Mouse (Mus musculus): ENCODE results near the gene Tmc4. TPM values are rescaled to one million over a fixed set of nuclear protein-coding genes. Genes with fewer than 3 reads are reported as not detected.
A peak's percentile ranks its signal among the peaks of the same experiment; 100 is the strongest.

The Tmc4 gene
- polyA plus RNA-seq, 1 experiment from 2014 or later, result 76.9 TPM

DNA sequence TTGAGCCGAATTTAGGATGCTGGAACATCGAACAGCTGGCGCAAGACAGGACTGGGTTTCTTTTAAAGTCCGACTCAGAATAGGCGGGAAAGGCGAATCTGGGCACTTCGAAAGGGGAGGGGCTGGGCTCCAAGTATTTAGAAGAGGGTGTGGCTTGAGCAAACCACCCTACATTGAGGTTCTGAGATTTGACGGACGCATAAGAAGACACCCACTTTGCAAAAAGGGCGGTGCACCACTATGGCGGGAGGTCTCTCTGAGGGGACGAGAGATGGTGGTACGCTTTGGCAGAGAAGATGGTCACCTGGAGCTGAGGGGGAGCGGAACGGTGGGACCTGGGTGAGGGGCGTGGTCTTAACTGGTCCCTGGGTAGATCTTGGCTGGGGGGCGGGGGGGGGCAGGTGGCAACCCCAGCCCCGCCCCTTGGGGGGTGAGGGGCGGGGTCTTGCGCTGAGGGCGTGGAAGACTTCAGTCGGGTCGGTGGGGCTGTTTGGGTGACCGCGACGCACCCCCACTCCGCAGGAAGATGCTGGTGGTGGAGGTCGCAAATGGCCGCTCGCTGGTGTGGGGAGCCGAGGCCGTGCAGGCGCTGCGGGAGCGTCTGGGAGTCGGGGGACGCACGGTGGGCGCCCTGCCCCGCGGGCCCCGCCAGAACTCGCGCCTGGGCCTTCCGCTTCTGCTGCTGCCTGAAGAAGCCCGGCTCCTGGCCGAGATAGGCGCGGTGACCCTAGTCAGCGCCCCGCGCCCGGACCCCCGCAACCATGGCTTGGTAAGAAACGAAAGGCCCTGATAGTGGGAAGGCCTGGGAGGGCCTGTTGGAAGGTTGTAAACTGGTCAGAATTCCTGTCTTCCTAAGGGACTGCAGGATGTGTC is 17.0 kb upstream of the Tmc4 start:
- H3K9ac ChIP-seq (ENCODE audit: low read length), result peak overlapping the region; percentile 88
- peak overlapping the region; percentile 81 for H3K4me3 ChIP-seq (replicated peaks; ENCODE audit: low read length)
- H3K9me3 ChIP-seq (replicated peaks; ENCODE audit: control insufficient read depth, low read length), result no peaks in the 10 kb centered on the region
- under 1% methylated on average over 48 of the region's 55 CpGs for WGBS
- H3K36me3 ChIP-seq (ENCODE audit: control insufficient read depth, insufficient read depth, low read length), result no peaks in the 10 kb centered on the region
- peak overlapping the region; percentile 93 for H3K27ac ChIP-seq (ENCODE audit: low read length)
- H3K4me1 ChIP-seq (ENCODE audit: control insufficient read depth, insufficient read depth, low read length), result peaks cover 17% of the 10 kb centered on the region
- no peaks in the 10 kb centered on the region for H3K27me3 ChIP-seq (ENCODE audit: control insufficient read depth, insufficient read depth, low read length)
- peak; percentile 72 for ATAC-seq (ENCODE audit: insufficient read depth, low FRiP score)
- peak overlapping the region; percentile 64 for H3K4me2 ChIP-seq (ENCODE audit: low read depth, low read length)

DNA sequence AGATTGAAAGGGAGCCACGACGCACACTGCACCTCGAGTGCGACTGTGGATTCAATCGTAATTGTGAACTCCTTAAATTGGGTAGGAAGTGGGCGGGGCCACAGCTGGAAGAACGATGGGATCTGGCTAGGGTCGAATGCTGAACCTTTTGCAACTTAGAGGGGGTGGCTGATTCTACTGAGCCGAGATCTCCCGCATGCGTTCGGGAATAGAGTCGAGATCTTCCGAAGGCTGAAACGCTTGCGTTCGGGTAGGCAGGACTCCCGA is 16.4 kb upstream of the Tmc4 start:
- ATAC-seq (ENCODE audit: insufficient read depth, low FRiP score), result no peak
- under 1% methylated on average over 18 of the region's 18 CpGs for WGBS
- Histone ChIP-seq H3K27ac (ENCODE audit: low read length) (peak overlapping the region; percentile 93), H3K9ac (ENCODE audit: low read length) (peak overlapping the region; percentile 88), H3K9me3 (replicated peaks; ENCODE audit: control insufficient read depth, low read length) (no peaks in the 10 kb centered on the region), H3K4me3 (replicated peaks; ENCODE audit: low read length) (peak overlapping the region; percentile 81), H3K36me3 (ENCODE audit: control insufficient read depth, insufficient read depth, low read length) (no peaks in the 10 kb centered on the region), H3K27me3 (ENCODE audit: control insufficient read depth, insufficient read depth, low read length) (no peaks in the 10 kb centered on the region), H3K4me2 (ENCODE audit: low read depth, low read length) (peak overlapping the region; percentile 64), H3K4me1 (ENCODE audit: control insufficient read depth, insufficient read depth, low read length) (peaks cover 17% of the 10 kb centered on the region)

DNA sequence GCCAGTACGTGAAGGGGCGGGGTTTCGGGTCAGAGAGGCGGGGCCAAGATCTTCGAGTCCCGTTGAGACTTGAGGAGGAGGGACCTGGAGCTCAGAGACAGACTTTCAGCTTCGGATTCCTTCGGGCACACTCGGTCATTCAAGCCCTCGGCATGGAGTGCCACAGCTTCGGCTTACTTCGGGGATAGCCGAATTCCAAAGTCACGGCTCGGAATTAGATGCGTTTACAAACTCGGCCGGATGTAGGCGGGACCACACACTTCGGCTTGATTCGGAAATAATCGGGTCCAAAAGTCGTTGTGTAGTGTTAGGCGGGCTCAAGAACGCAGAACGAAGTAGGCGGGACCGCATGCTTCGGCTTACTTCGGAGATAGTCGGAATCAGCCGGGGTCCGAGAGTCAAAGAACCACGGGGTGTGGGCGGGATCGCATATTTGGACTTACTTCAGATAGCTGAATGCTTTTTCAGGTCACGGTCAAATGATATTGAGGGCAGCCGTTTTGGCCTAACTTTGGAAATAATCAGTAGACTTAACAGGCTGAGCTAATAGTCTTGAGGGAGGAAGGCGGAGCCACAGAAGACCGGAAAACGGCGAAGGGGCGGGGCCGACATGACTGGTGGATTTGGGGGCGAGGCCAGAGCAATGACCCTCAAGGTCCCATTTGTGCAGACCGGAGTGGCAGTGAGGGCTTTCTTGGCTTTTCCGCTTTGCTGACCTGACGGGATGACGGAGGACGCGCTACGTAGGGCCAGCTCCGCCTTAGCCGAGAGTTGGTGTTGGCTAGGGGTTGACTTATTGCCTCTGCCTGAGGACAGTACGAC is 15.8 kb upstream of the Tmc4 start, which contains the start of gene Mboat7:
Gene Mboat7 (minus strand): TSS at position 537 of the 822 bp plus-strand sequence.
- peaks cover 17% of the 10 kb centered on the region for H3K4me1 ChIP-seq (ENCODE audit: control insufficient read depth, insufficient read depth, low read length)
- ATAC-seq (ENCODE audit: insufficient read depth, low FRiP score), result peak; percentile 89
- H3K4me2 ChIP-seq (ENCODE audit: low read depth, low read length), result peak within 1 kb of the TSS; percentile 64
- peak within 1 kb of the TSS; percentile 81 for H3K4me3 ChIP-seq (replicated peaks; ENCODE audit: low read length)
- H3K9ac ChIP-seq (ENCODE audit: low read length), result peak within 1 kb of the TSS; percentile 88
- peak within 1 kb of the TSS; percentile 93 for H3K27ac ChIP-seq (ENCODE audit: low read length)
- under 1% methylated on average over 55 of the region's 55 CpGs for WGBS
- no peaks in the 10 kb centered on the region for H3K27me3 ChIP-seq (ENCODE audit: control insufficient read depth, insufficient read depth, low read length)
- no peaks in the 10 kb centered on the region for H3K9me3 ChIP-seq (replicated peaks; ENCODE audit: control insufficient read depth, low read length)
- no peaks in the 10 kb centered on the region for H3K36me3 ChIP-seq (ENCODE audit: control insufficient read depth, insufficient read depth, low read length)

DNA sequence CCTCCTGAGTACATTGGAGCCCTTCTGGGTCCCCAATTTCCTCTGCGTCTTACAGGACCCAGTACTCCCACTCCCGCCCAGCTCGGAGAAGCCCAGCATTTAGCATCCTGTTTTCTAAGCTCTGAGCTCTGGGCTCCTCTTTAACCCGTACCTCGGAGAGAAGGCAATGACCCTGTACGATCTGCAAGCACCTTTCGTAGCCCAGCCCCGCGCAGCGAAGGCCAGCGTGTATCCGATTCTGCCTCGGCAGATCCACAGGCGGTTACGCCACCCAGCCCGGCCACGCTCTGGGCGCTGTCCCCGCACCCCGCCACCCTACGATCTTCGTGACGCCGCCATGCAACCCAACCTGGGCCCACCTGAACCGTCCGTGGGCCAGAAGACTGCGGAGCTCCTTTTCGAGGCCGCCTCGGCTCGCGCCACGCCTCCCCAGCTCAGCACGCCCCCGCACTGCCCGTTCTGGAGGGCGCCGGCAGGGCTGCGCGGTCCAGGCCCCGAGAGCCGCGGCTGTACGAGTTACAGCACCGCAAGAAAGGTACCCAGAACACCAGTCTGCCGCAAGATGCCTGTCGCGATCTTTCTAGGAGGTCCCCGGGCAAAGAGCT is 15.1 kb upstream of the Tmc4 start, which contains the start of gene Tsen34:
Gene Tsen34 (plus strand): TSS at position 482 of the 605 bp plus-strand sequence.
- H3K4me3 ChIP-seq (replicated peaks; ENCODE audit: low read length), result peak within 1 kb of the TSS; percentile 81
- peak within 1 kb of the TSS; percentile 88 for H3K9ac ChIP-seq (ENCODE audit: low read length)
- peak within 1 kb of the TSS; percentile 64 for H3K4me2 ChIP-seq (ENCODE audit: low read depth, low read length)
- no peak for ATAC-seq (ENCODE audit: insufficient read depth, low FRiP score)
- no peaks in the 10 kb centered on the region for H3K27me3 ChIP-seq (ENCODE audit: control insufficient read depth, insufficient read depth, low read length)
- peak within 1 kb of the TSS; percentile 93 for H3K27ac ChIP-seq (ENCODE audit: low read length)
- no peaks in the 10 kb centered on the region for H3K36me3 ChIP-seq (ENCODE audit: control insufficient read depth, insufficient read depth, low read length)
- under 1% methylated on average over 49 of the region's 49 CpGs for WGBS
- H3K9me3 ChIP-seq (replicated peaks; ENCODE audit: control insufficient read depth, low read length), result no peaks in the 10 kb centered on the region
- H3K4me1 ChIP-seq (ENCODE audit: control insufficient read depth, insufficient read depth, low read length), result peaks cover 17% of the 10 kb centered on the region

DNA sequence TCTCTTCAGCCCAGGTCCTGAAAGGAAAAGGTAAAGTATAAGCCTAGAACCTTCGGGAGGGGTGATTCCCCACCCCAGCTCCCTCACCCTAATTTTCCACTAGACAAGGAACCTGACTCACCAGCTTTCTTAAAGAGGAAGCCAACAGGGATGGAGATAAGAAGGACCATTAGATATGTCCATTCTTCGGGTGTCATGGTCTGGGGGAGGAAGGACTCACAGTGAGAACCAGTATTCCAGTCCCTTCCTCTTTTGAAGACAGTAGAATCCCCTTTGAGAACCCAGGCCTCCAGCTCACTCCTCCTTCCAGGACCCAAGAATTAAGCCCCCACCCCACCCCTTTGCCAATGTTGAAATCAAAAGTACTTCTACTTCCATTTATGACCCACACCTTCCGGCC is 14.6 kb upstream of the Tmc4 start:
- Histone ChIP-seq H3K4me3 (replicated peaks; ENCODE audit: low read length) (peak overlapping the region; percentile 81), H3K4me2 (ENCODE audit: low read depth, low read length) (peak overlapping the region; percentile 64), H3K27ac (ENCODE audit: low read length) (peak overlapping the region; percentile 93; the same call in 1 of the 2 replicates), H3K9ac (ENCODE audit: low read length) (peak overlapping the region; percentile 88), H3K27me3 (ENCODE audit: control insufficient read depth, insufficient read depth, low read length) (no peaks in the 10 kb centered on the region), H3K9me3 (replicated peaks; ENCODE audit: control insufficient read depth, low read length) (no peaks in the 10 kb centered on the region), H3K4me1 (ENCODE audit: control insufficient read depth, insufficient read depth, low read length) (peaks cover 17% of the 10 kb centered on the region), H3K36me3 (ENCODE audit: control insufficient read depth, insufficient read depth, low read length) (no peaks in the 10 kb centered on the region)
- WGBS, result 21% methylated on average over 3 of the region's 3 CpGs
- ATAC-seq (ENCODE audit: insufficient read depth, low FRiP score), result no peak

- Histone ChIP-seq H3K4me2 (ENCODE audit: low read depth, low read length) (no peak overlapping the region), H3K9ac (ENCODE audit: low read length) (no peak overlapping the region), H3K36me3 (ENCODE audit: control insufficient read depth, insufficient read depth, low read length) (0 out of 2 replicates have a peak, but pooled peaks cover 5% of the 10 kb centered on the region), H3K4me3 (replicated peaks; ENCODE audit: low read length) (no peak overlapping the region), H3K9me3 (replicated peaks; ENCODE audit: control insufficient read depth, low read length) (no peaks in the 10 kb centered on the region), H3K27ac (ENCODE audit: low read length) (no peak overlapping the region), H3K4me1 (ENCODE audit: control insufficient read depth, insufficient read depth, low read length) (no peaks in the 10 kb centered on the region), H3K27me3 (ENCODE audit: control insufficient read depth, insufficient read depth, low read length) (no peaks in the 10 kb centered on the region)
- ATAC-seq (ENCODE audit: insufficient read depth, low FRiP score), result no peak
- WGBS, result 84% methylated on average over 31 of the region's 31 CpGs
These were observed 8.2 kb upstream of the Tmc4 start for GRCm38 (mm10) chr7:3685400-3686187.

GRCm38 (mm10) chr7:3684698-3685097 is 7.3 kb upstream of the Tmc4 start:
- 94% methylated on average over 8 of the region's 8 CpGs for WGBS

GRCm38 (mm10) chr7:3683908-3684550 is 6.7 kb upstream of the Tmc4 start:
- no peak for ATAC-seq (ENCODE audit: insufficient read depth, low FRiP score)
- H3K27me3 ChIP-seq (ENCODE audit: control insufficient read depth, insufficient read depth, low read length), result no peaks in the 10 kb centered on the region

More at GRCm38 (mm10) chr7:3684698-3685097, 7.3 kb upstream of the Tmc4 start:
- H3K4me3 ChIP-seq (replicated peaks; ENCODE audit: low read length), result no peak overlapping the region
- H3K36me3 ChIP-seq (ENCODE audit: control insufficient read depth, insufficient read depth, low read length), result 0 out of 2 replicates have a peak, but pooled peaks cover 11% of the 10 kb centered on the region
- H3K4me2 ChIP-seq (ENCODE audit: low read depth, low read length), result no peak overlapping the region
- H3K9ac ChIP-seq (ENCODE audit: low read length), result no peak overlapping the region
- ATAC-seq (ENCODE audit: insufficient read depth, low FRiP score), result no peak
- no peaks in the 10 kb centered on the region for H3K4me1 ChIP-seq (ENCODE audit: control insufficient read depth, insufficient read depth, low read length)
- H3K27ac ChIP-seq (ENCODE audit: low read length), result no peak overlapping the region
- no peaks in the 10 kb centered on the region for H3K27me3 ChIP-seq (ENCODE audit: control insufficient read depth, insufficient read depth, low read length)
- H3K9me3 ChIP-seq (replicated peaks; ENCODE audit: control insufficient read depth, low read length), result no peaks in the 10 kb centered on the region

More at GRCm38 (mm10) chr7:3683908-3684550, 6.7 kb upstream of the Tmc4 start:
- H3K4me1 ChIP-seq (ENCODE audit: control insufficient read depth, insufficient read depth, low read length), result no peaks in the 10 kb centered on the region
- H3K9ac ChIP-seq (ENCODE audit: low read length), result no peak overlapping the region
- 0 out of 2 replicates have a peak, but pooled peaks cover 11% of the 10 kb centered on the region for H3K36me3 ChIP-seq (ENCODE audit: control insufficient read depth, insufficient read depth, low read length)
- no peak overlapping the region for H3K4me2 ChIP-seq (ENCODE audit: low read depth, low read length)
- H3K27ac ChIP-seq (ENCODE audit: low read length), result no peak overlapping the region
- WGBS, result 85% methylated on average over 10 of the region's 10 CpGs
- no peaks in the 10 kb centered on the region for H3K9me3 ChIP-seq (replicated peaks; ENCODE audit: control insufficient read depth, low read length)
- H3K4me3 ChIP-seq (replicated peaks; ENCODE audit: low read length), result no peak overlapping the region

Measured in stomach, embryonic 16.5 days (tissue).